Mouse (Mus musculus) gastrocnemius, postnatal 14 days (tissue): ENCODE data around the gene Gm20388. TPM values are rescaled to one million over a fixed set of nuclear protein-coding genes. Genes with fewer than 3 reads are reported as not detected.

Source experiments
- DNase-seq: peaks from one replicate; pipeline ENCODE4 v3.0.0; 2021; ENCODE audit warnings: mixed read lengths
- intact Hi-C: fragments of 180-260 bp; cut with DNase I; formaldehyde crosslinking; loops from one replicate; pipeline ENCODE4 v1.15.1; 2025; ENCODE audit warnings: low total_unique reads
- long read RNA-seq, 2 experiments: library from polyadenylated mRNA; stranded (forward); transcript quantifications; one replicate each; pipeline ENCODE4 v2.0.0; 2021
- total RNA-seq, 2 experiments: library from RNA; stranded (reverse); gene quantifications; 2 replicates each; pipeline ENCODE4 v1.2.3; 2021

The Gm20388 gene
- 1 to 10 TPM; 5.6 to 6.0 TPM for total RNA-seq
- long read RNA-seq, experiment 1, partial matches to known transcripts = 15 of 70 reads
- long read RNA-seq, experiment 1, other reads (novel, unspliced or antisense) = 55 of 70 reads
- long read RNA-seq, experiment 2, partial matches to known transcripts = 17 of 67 reads
- long read RNA-seq, experiment 2, other reads (novel, unspliced or antisense) = 50 of 67 reads

DNA sequence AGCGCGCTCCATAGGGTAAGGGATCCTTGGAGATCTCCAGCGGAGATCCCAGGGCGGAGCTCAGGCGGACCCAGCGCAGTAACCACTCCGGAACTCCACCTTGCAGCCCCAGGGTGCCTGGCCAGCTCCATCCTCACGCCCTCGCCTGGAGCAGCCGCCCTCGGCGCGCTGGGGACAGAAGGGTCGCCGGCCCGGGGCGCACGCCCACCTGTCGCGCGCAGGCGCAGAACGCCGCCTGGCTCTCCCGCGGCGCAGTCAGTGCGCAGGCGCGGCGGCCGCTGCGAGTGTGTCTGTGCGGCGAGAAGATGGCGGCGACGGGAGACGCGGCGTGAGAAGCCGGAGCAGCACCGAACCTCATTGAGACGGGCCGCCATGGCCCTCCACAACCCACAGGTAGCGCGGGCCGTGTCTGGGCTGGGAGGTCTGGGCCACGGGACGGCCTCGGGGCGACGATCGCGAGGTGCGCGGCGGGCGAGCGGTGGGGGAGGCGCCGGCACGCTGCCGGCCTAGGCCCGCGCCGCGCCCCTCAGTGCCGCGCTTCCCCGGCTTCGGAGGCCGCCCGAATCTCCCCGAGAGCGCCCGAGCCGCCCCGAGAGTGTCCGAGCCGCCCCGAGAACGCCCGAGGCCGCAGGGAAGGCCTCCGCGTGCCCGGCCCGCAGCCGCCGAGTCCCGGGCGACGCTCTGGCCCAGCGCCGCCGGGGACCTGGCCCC, at the start of gene Gm20388:
Gene Gm20388, plus strand, starts transcription at position 295 of the 711 bp plus-strand sequence.
- peak; percentile 88 for DNase-seq
- intact Hi-C loops = no loop called here

DNA sequence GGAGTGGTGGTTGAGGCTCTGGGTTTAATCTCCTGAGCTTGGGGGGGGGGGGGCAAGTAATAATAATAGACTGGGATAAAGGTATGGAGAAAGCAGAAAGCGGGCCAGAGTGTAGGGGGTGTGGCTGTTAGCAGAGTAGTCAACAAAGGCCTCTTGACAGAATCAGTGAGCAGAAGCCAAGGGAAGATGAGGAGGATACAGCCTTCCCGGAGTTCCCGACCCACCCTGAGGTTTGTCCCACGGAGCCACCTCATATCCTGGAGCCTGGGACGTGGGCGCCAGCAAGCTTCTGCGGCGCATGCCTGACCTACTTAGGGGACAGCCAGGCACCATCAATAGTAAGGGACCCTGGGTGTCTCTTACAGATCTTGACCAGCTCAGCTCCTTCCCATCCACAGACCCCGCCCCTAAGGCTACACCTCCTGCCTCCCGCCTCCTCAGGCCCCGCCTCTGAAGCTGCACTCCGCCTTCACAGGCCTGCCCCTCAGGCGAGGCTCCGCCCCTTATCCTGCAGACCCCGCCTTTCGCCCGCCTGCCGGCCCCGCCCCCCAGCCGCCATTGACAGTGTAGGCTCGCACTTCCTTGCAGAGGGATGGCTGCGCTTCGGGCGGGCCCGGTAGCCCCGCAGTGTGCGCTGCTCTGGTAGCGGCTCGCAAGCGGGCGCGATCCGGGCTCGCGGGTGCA, 48.8 kb upstream of the Gm20388 start, which contains the start of gene Klhl36:
Gene Klhl36, plus strand, starts transcription at position 561 of the 684 bp plus-strand sequence.
- intact Hi-C loops = no loop called here
- DNase-seq = peak; percentile 98

DNA sequence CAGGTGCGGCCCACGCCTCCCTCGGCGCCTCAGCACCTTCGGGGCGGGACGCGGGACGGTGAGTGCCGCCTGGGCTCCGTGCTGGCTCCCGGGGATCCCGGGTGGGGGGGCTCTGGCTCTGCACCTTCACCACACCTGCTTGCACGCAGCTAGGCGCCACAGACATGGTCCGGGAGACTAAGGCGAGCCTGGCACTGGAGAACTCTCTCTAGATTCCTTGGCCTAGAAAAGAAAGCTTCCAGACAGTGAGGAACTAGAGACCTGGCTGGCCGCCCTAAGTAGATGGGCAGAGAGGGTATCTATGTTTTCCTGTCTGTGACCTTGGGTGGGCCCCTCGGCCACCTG, 48.3 kb upstream of the Gm20388 start:
- DNase-seq = no peak
- intact Hi-C loops = no loop called here

DNA sequence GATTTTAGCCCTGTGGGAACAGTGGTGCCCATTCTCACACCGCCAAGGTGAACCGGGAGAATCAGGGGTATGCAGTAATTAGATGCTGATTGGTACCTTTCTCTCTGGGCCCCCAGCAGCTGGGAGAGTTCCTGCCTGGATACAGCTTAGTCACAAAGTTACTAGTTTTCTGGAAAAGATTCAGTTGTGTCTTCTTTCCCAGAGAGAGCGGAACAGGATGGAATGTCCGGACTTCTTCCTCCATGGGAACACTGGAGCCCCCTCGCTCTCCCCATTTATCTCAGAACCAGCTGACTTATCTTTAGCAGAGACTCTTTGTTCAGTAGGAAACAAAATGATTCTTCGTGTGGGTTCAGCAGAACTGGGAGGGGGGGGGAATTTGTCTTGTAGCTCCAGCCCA, 47.9 kb upstream of the Gm20388 start:
- no peak for DNase-seq
- intact Hi-C loops = no loop called here

DNA sequence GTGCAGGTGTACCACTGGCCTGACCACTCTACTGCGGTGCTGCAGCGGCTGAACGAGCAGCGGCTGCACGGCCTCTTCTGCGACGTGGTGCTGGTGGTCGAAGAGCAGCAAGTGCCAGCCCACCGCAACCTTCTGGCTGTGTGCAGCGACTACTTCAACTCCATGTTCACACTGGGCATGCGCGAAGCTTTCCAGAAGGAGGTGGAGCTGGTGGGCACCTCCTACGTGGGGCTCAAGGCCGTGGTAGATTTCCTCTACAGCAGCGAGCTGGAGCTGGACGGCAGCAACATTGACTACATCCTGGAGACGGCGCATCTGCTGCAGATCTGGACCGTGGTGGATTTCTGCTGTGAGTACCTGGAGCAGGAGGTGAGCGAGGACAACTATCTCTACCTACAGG, 41.0 kb upstream of the Gm20388 start:
- intact Hi-C loops = no loop called here
- no peak for DNase-seq

DNA sequence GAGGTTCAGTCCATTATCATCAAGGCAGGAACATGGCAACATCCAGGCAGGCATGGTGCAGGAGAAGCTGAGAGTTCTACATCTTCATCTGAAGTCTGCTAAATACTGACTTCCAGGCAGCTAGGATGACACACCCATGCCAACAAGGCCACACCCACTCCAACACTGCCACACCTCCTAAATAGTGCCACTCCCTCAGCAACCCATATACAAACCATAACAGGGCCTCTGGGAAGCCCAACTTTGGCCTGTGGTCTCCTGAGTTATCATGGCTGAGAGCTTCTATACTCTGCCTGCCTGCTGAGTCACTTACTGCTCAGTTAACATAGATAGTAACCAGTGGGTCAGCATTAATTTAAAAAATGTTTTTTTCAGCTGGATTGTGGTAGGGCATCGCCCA, 37.5 kb upstream of the Gm20388 start:
- no peak for DNase-seq
- intact Hi-C loops = no loop called here

DNA sequence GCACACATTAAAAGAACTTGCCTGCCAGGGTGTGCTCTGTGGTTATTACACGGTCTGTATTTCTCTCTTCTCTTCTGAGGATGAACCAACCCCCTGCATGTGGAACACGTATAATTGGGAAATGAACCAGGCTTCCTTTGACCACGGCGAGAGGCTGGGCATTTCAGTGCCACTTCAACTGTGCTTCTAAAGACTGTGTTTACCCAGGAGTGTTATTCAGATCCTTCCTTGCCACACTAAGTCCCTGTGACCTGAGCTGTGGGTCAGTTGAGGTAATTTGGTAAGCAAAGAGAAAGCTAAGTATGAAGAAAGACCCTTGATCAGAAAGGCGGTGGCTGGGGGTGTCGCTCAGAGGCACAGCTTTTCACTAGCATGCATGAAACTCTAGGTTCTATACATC, 29.3 kb upstream of the Gm20388 start:
- no peak for DNase-seq
- intact Hi-C loops = no loop called here

DNA sequence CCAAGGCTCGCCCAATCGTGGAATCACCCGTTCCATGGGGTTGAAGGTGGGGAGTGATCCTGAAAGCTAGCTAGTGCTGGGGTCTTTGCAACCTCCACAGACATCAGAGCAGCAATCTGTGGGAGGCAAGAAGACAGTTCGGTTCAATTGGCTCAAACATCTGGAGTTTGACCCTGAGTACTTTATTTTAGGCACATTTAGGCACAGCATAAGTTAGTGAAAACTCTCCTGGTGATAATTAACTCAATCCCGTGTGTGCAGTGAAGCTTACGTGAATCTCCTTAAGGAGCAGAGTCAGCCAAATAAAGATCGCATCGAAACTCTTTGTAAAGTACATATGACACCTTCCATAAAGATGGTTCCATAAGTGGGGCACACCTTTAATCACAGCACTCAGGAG, 28.7 kb upstream of the Gm20388 start:
- intact Hi-C loops = no loop called here

DNA sequence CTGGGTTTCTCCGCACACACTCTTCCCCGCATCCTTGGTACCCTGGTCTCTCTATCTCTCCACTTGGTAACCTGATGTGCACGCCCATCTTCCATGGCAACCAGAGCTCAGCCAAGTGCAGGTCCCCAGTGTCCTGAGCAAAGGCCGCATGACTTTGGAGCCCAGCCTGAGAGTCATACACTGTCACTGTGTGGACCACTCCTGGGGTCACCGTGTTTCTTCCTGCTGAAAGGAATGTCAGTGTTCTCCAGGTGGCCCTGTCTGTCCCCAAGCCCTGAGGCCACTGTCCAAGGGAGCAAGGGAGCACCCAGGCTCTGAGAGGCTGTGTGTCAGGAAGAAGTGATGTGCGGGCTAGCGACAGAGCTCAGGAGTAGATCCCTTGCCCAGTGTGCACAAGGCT, 27.4 kb upstream of the Gm20388 start:
- no peak for DNase-seq
- intact Hi-C loops = no loop called here

More for the DNA sequence above, 28.7 kb upstream of the Gm20388 start:
- DNase-seq = no peak

DNA sequence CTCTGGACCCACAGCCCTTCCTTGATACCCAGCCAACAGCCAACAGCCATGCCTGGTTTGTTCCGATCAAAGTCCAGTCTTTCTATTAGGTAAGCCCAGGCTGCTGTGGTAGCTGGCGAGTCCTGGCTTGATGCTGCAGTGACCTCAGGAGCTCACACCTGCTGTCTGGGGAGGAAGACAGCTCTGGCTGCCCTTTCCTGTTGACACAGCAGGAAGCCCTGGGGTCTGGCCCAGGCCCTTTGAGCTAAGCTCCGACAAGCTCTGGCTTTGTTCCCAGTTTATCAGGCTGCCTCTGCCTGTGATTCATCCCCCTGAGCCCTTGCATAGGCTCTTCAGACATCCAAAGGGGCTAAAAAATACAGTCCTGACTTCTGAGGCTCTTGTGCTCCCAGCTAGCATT, 25.0 kb upstream of the Gm20388 start:
- intact Hi-C loops = no loop called here
- peak; percentile 54 for DNase-seq

DNA sequence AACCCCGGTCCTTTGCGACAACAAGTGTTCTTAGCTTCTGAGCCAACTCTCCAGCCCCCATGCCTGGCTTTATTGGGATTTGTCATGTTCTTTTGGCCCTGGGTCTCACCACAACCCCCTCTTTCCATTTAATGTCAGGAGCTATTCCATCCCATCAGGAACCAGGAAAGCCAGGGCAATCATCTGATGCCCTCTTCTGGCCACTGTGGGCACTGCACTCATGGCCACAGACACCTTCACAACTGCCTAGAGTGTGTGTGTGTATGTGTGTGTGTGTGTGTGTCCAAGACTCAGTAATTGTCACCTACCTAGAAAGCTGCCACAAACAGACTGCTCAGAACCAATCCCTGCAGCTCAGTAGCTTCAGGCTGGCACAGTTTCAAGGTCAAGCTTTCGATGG, 23.5 kb upstream of the Gm20388 start:
- intact Hi-C loops = no loop called here
- DNase-seq = no peak

DNA sequence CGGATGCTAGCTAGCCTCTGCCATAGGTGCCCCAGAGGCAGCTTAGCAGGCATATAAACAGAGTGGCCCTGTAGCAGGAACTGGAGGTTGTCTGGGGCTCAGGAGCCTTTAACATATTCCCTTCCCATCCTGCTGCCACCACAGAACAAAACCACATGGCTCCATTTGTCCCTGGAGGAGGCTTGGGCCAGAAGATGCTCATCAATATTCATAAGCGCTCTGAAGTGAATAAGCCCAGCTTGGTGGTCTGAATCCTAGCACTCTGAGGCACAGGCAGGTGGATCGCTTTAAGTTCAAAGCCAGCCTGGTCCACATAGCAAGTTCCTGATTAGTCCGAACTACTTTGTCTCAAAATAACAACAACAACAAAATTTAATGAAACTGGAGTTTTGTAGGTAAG, 22.6 kb upstream of the Gm20388 start:
- no peak for DNase-seq
- intact Hi-C loops = no loop called here

DNA sequence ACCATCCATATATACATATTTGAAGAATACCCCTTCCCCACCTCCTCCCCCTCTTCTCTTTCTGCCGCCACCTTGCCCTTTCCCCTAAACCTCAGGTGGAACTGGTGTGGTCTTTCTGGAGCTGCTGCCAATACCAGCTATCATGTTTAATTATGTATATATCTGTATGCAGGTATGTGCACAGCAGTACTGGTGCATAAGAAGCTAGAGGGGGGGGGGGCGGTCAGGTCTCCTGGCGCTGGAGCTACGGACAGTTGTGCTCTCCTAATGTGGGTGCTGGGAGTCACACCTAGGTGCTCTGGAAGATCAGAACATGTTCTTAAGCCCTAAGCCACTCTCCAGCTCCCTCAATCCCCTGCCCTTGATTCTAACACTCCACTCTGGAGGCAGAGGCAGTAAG, 13.6 kb upstream of the Gm20388 start:
- DNase-seq = no peak
- intact Hi-C loops = no loop called here

DNA sequence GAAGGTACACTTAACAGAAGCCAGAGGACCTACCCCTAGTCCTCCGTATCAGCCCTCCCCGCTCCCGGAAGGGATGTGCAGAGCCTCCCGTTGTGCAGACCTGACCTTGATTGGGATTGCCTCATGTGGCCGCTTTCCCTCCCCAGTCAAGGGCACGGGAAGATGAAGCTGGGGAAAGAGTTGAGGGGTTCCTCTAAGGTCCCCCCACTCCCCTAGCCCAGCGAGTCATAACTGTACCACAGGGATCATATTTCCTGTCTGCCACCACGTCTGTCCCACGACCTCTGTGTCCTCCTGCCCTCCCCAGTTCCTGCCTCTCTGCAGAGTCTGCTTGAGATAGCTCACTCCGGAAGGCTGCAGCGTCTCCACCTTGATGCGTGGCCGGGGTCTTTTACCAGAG, 12.7 kb upstream of the Gm20388 start:
- intact Hi-C loops = no loop called here
- no peak for DNase-seq

DNA sequence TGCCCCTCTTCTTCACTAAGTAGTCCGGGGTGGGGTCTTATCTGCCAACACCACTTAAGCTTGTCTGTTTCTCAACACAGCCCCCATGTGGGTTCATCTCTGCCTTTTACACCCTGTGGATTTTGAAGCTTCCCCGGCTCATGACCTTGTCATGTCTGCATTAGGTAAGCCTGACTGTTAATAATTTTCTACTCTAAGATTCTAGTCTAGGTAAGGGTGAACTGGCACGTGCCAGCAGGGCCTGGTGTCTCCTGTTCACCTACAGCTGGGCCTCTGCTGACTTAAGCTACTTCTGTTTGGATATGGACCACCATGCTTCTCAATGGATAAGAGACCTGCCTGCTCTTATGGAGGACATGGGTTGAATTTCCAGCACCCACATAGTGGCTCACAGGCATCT, 9.3 kb upstream of the Gm20388 start:
- intact Hi-C loops = no loop called here
- no peak for DNase-seq

DNA sequence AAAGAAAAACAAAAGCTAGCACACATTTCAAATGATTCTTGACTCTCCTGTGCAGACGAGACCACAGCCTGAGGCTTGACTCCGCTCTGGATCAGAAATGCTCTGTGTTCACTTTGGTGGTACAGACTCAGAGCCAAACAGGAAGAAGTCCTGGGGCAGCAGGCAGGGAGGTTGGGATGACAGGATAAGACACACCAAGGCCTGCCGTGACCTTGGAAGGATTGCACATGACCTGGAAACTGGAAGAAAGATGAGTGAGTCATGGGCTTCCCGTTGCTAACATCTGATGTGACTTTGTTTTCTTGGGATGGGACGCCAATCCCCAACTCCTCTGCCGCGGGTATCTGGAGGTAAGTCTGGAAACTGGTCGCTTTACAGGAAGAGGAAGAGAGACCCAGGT, 8.7 kb upstream of the Gm20388 start:
- intact Hi-C loops = no loop called here
- no peak for DNase-seq

DNA sequence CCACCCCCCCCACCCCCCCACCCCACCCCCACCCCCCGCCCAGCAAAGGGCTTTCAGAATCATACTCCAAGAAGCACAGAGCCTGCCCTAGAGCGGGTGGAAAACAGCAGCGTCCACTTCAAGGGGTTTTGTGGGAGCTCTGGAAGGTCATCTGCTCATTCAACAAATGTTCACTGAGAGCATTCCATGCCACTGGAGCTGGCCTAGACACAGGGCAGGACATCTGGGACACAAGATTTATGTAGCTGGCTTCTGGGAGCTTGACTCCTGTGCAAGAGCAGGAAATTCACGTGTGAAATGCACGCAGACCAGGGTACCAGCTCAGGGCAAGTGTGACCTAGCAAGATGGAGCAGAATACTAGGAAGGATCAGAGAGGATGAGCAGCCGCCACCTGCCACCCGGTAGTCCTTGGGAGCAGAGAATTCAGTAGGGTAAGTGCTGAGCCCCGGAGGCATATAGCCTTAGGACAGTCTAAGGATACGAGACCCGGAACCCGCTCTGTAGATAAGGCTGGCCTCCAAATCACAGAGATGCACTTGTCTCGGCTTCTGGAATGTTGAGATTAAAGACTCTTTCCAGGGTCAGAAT, 6.2 kb upstream of the Gm20388 start:
- intact Hi-C loops = no loop called here
- no peak for DNase-seq

DNA sequence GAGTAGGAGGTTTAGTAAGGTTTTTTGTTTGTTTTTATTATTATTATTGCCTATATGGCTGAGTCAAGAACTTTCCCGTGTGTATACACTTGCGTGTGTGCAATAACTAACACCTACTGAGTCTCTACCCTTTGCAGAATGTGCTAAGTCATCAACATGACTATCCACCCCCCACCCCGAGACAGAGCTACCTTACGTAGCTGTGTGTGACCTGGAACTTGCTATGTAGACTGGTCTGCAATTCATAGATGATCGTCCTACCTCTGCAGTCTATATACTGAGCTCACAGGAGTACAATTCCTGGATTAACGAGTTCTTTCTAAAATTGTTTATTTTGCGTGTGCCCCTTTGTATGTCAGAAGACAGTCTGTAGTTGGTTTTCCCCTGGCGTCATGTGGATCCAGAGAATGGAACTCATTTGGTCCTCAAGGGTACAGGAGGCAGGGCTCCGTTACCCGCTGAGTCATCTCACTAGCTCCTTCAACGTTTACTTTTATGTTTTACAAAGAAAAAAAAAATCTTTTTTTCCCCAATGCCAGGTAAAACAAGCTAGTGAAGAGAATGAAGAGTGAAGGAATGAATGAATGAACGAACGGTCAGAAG, 596 bp upstream of the Gm20388 start, which contains the start of gene Usp10:
Gene Usp10, plus strand, starts transcription at position 417 of the 603 bp plus-strand sequence.
- intact Hi-C loops = no loop called here
- DNase-seq = no peak

DNA sequence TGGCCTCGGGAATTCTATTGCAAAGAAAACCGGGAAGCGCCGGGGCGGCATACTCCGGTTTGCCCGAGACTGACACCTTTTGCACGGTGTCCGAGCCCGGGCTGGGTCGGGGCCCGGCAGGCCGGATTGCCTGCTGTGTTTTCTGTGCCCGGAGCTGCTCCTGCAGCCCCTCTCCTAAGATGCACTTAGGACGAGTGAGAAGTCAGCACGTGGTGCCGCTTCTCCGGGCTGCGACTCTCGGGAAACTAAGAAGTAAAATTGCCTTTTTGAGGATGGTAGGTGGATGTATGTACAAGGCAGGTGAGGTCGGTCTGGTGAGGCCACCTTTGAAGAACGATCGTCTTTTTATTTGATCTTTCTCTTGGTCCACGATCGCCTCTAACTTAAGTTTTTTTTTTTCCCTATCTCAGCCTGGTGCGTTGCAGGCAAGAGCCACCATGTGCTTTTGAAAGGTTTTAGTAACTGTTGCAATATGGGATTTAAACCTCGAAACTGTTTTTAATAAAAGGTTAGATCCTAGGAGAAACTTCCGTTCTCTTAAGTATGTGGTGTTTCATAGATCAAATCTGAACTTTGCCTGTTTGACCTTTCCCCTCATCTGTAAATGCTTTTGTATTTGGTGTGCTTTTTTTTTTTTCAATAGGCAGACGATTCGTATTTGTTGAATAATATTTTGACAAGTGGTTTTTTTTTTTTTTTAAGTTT, 769 bp downstream of the Gm20388 start:
- DNase-seq = no peak
- intact Hi-C loops = no loop called here

DNA sequence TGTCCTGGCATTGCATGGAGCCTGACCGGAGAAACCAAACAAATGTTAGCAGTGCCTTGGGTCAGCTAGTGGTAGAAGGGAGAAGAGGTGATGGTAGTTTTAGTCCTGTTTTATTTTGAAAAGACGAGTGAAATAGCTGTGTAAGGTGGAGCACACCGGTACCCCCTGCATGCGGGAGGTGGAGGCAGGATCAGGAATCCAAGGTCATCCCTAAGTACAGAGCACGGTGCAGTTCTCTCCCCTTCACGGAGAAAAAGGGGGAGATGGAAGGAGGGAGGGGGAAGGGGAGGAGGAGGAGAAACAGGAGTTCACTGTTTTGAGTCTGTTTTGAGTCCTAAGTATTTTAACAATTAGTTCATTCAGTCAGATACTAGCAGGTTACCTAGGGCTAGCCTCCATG, 2.0 kb downstream of the Gm20388 start:
- intact Hi-C loops = no loop called here
- no peak for DNase-seq
